Mouse (Mus musculus) myocyte (in vitro differentiated cells): ENCODE results near the gene Nr1i2. TPM values are rescaled to one million over a fixed set of nuclear protein-coding genes. Genes with fewer than 3 reads are reported as not detected.
"Not testable (repeated sequence)": the region's sequence is repeated elsewhere in the genome, so short reads cannot be mapped to it uniquely, and the experiment has no call there.

ENCODE experiments used
- H3K27me3 ChIP-seq: one replicate; pipeline ENCODE4 v1.6.1; 2011; ENCODE audit not compliant: control insufficient read depth, insufficient read depth, insufficient read length
- H3K36me3 ChIP-seq: one replicate; pipeline ENCODE4 v1.6.1; 2011; ENCODE audit not compliant: control insufficient read depth, insufficient read depth
- H3K4me2 ChIP-seq: one replicate; pipeline ENCODE4 v1.6.1; 2011; ENCODE audit warnings: low read depth, control low read depth
- H3K4me3 ChIP-seq: one replicate; pipeline ENCODE4 v1.5.1; 2011; ENCODE audit warnings: mild to moderate bottlenecking, control low read depth, moderate library complexity
- H3K79me2 ChIP-seq: one replicate; pipeline ENCODE4 v1.6.1; 2011; ENCODE audit not compliant: control insufficient read depth, insufficient read depth
- H3ac ChIP-seq: one replicate; pipeline ENCODE4 v1.6.1; 2011; ENCODE audit not compliant: control insufficient read depth, insufficient read length
- CEBPB ChIP-seq: IDR thresholded peaks from 2 replicates; pipeline ENCODE4 v1.6.1; 2011; ENCODE audit warnings: mild to moderate bottlenecking, moderate library complexity; ENCODE audit not compliant: poor library complexity, insufficient read depth, severe bottlenecking
- E2F4 ChIP-seq: IDR thresholded peaks from one replicate; pipeline ENCODE4 v1.6.1; 2011; ENCODE audit warnings: mild to moderate bottlenecking, control low read depth, moderate library complexity; ENCODE audit not compliant: insufficient read depth
- MAX ChIP-seq: IDR thresholded peaks from one replicate; pipeline ENCODE4 v1.6.1; 2011; ENCODE audit warnings: low read depth, mild to moderate bottlenecking, control low read depth
- MYOD1 ChIP-seq, 3 experiments: IDR thresholded peaks; one replicate each; pipeline ENCODE4 v1.6.1; 2011; ENCODE audit warnings: control low read depth in 2 of 3, low read depth in 2 of 3, mild to moderate bottlenecking in 2 of 3, moderate library complexity in 1 of 3; ENCODE audit not compliant: insufficient read length in 2 of 3, control insufficient read depth in 1 of 3
- MYOG ChIP-seq, 3 experiments: IDR thresholded peaks; one replicate each; pipeline ENCODE4 v1.6.1; 2011; ENCODE audit warnings: control low read depth in 2 of 3, low read depth in 2 of 3, mild to moderate bottlenecking in 2 of 3; ENCODE audit not compliant: insufficient read length in 2 of 3, control insufficient read depth in 1 of 3, insufficient read depth in 1 of 3
- POLR2A ChIP-seq: IDR thresholded peaks from one replicate; pipeline ENCODE4 v1.6.1; 2011; ENCODE audit warnings: low read depth, mild to moderate bottlenecking, control low read depth, moderate library complexity; ENCODE audit not compliant: insufficient read length
- POLR2AphosphoS2 ChIP-seq: IDR thresholded peaks from one replicate; pipeline ENCODE4 v1.6.1; 2011; ENCODE audit warnings: low read depth, control low read depth; ENCODE audit not compliant: insufficient read length
- REST ChIP-seq: IDR thresholded peaks from one replicate; pipeline ENCODE4 v1.6.1; 2011; ENCODE audit warnings: mild to moderate bottlenecking, control low read depth, moderate library complexity; ENCODE audit not compliant: insufficient read depth, insufficient read length
- SRF ChIP-seq: IDR thresholded peaks from one replicate; pipeline ENCODE4 v1.6.1; 2011; ENCODE audit warnings: low read depth; ENCODE audit not compliant: control insufficient read depth, insufficient read length
- TCF12 ChIP-seq: IDR thresholded peaks from one replicate; pipeline ENCODE4 v1.6.1; 2011; ENCODE audit warnings: mild to moderate bottlenecking, control low read depth; ENCODE audit not compliant: poor library complexity, insufficient read depth, severe bottlenecking
- TCF3 ChIP-seq: IDR thresholded peaks from one replicate; pipeline ENCODE4 v1.6.1; 2011; ENCODE audit warnings: low read depth, control low read depth; ENCODE audit not compliant: insufficient read length
- USF1 ChIP-seq: IDR thresholded peaks from one replicate; pipeline ENCODE4 v1.6.1; 2011; ENCODE audit warnings: low read depth, mild to moderate bottlenecking, control low read depth, moderate library complexity
- polyA plus RNA-seq: library from polyadenylated mRNA; unstranded; fragments of >200 nt; fragmentation: generic; extraction: Trizol; gene quantifications from one replicate; pipeline ENCODE4 v1.2.1, GENCODE M21; 2012; ENCODE audit warnings: missing spikeins

The Nr1i2 gene
- not detected for polyA plus RNA-seq

GRCm38 (mm10) chr16:38294685-38295348, at the start of gene Nr1i2:
Gene Nr1i2, minus strand, starts transcription at chr16:38294824.
- H3K27me3 ChIP-seq: no peaks in the 10 kb centered on the region
- no peak within 1 kb of the TSS for H3K4me2 ChIP-seq
- H3ac ChIP-seq: no peak within 1 kb of the TSS
- no peaks in the 10 kb centered on the region for H3K79me2 ChIP-seq
- TF ChIP-seq USF1 (no peak), E2F4 (no peak), CEBPB (no peak), TCF3 (no peak)
- H3K4me3 ChIP-seq: no peak within 1 kb of the TSS
- H3K36me3 ChIP-seq: no peaks in the 10 kb centered on the region

DNA sequence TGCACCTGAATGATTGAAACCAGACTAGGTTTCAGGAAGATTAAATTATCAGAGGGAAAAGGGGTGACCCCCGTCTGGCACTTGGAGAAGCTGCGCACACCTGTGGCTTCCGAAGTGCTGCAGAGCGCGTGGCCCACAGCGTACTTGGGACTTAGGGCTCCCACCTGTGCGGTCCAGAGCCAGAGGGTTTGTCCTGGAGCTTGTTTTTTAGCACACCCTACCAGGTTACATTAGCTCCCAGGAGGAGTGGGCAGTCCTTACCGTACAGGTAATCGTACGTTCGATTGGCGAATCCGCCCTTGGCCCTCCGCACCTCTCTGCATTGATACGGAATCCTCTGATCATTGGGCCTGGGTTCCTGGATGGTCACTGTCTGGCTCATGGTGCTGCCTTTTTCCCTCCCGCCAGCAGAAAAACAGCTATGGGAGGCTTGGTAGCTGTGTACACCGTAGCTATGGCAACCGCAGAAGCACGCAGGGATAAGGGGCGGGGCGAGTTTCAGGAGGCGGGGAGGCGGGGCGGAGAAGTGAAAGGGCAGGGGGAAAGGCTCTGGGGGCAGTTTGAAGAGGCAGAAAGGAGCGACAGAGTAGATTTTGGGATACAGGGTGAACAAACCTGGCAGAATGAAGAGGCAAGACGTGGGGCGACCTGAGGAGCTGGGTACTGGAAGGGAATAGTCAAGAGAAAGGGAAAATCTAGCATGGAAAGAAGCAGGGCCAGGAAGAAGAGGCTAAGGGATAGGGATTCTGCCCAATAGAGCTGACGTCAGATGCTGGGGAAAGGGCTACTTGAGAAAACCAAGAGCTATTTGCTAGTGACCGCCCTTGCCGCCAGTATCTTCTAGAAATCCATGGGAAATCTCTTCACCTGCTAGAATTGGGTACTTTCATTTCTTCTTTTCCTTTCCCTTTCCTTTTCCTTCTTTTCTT, 47.0 kb upstream of the Nr1i2 start, which contains the start of gene Maats1:
Gene Maats1 (minus strand): TSS at position 748 of the 929 bp plus-strand sequence.
- no peak within 1 kb of the TSS for H3K4me3 ChIP-seq
- H3K27me3 ChIP-seq: no peaks in the 10 kb centered on the region
- no peaks in the 10 kb centered on the region for H3K36me3 ChIP-seq
- peak within 1 kb of the TSS; percentile 22 for H3K4me2 ChIP-seq
- H3K79me2 ChIP-seq: no peaks in the 10 kb centered on the region
- no peak within 1 kb of the TSS for H3ac ChIP-seq
- TF ChIP-seq SRF (no peak), USF1 (no peak), E2F4 (no peak), TCF12 (no peak), POLR2A (no peak), TCF3 (no peak), POLR2AphosphoS2 (no peak), REST (no peak), CEBPB (no peak), MAX (no peak), MYOG (IDR thresholded peaks at IDR 0.05; ENCODE audit: control insufficient read depth in 1 of 3, insufficient read depth in 1 of 3, insufficient read length in 2 of 3, low read depth in 2 of 3) (no peak)

- not testable (repeated sequence) for H3K36me3 ChIP-seq, H3K4me2 ChIP-seq, H3K79me2 ChIP-seq, H3K4me3 ChIP-seq, H3ac ChIP-seq, H3K27me3 ChIP-seq
Measured at GRCm38 (mm10) chr16:38338077-38338476, 43.5 kb upstream of the Nr1i2 start.

- Histone ChIP-seq H3K27me3 (no peaks in the 10 kb centered on the region), H3ac (no peak overlapping the region), H3K36me3 (no peaks in the 10 kb centered on the region), H3K4me3 (no peak overlapping the region), H3K79me2 (no peaks in the 10 kb centered on the region), H3K4me2 (no peak overlapping the region)
- TF ChIP-seq MAX (no peak), MYOG (IDR thresholded peaks at IDR 0.05; ENCODE audit: control insufficient read depth in 1 of 3, insufficient read depth in 1 of 3, insufficient read length in 2 of 3, low read depth in 2 of 3) (no peak), POLR2A (no peak), E2F4 (no peak), MYOD1 (IDR thresholded peaks at IDR 0.05; ENCODE audit: control insufficient read depth in 1 of 3, insufficient read length in 2 of 3, low read depth in 2 of 3) (no peak), POLR2AphosphoS2 (no peak), SRF (no peak), USF1 (no peak), TCF12 (no peak), REST (no peak), CEBPB (no peak), TCF3 (no peak)
Measured at GRCm38 (mm10) chr16:38334431-38334830, 39.8 kb upstream of the Nr1i2 start.

DNA sequence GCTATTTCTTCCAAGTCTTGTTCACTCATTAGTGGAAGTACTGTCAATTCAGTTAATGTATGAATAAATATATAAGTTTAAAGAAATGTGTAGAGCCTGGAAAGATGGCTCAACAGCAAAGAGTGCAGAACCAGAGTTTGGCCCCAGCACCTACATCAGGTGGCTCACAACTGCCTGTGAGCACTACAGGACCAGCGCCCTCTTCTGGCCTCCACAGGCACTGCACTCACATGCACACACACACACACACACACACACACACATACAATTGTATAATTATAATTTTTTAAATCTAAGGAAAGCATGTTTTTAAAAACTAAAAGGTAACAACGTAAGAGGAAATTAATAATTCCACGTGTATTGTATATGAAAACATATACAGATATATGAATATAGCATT, 34.7 kb upstream of the Nr1i2 start:
- Histone ChIP-seq H3K4me3 (no peak overlapping the region), H3ac (no peak overlapping the region), H3K4me2 (no peak overlapping the region), H3K36me3 (no peaks in the 10 kb centered on the region), H3K27me3 (no peaks in the 10 kb centered on the region), H3K79me2 (no peaks in the 10 kb centered on the region)
- TF ChIP-seq USF1 (no peak), E2F4 (no peak), MYOG (IDR thresholded peaks at IDR 0.05; ENCODE audit: control insufficient read depth in 1 of 3, insufficient read depth in 1 of 3, insufficient read length in 2 of 3, low read depth in 2 of 3) (no peak), CEBPB (no peak), TCF3 (no peak), TCF12 (no peak), SRF (no peak), POLR2AphosphoS2 (no peak)
